Mouse (Mus musculus) cerebellum, adult 2 months (tissue): ENCODE results near the gene Ilk.

Experiments
- CTCF ChIP-seq: fragments of 200-500 bp; IDR thresholded peaks from 2 replicates; pipeline ENCODE4 v1.5.1; 2011; ENCODE audit warnings: low read depth, mild to moderate bottlenecking, control low read depth, low read length, moderate library complexity, borderline replicate concordance; ENCODE audit not compliant: insufficient read depth
- POLR2A ChIP-seq: fragments of 200-500 bp; IDR thresholded peaks from 2 replicates; pipeline ENCODE4 v1.6.1; 2011; ENCODE audit warnings: low read length, control low read depth, borderline replicate concordance; ENCODE audit not compliant: insufficient read depth

DNA sequence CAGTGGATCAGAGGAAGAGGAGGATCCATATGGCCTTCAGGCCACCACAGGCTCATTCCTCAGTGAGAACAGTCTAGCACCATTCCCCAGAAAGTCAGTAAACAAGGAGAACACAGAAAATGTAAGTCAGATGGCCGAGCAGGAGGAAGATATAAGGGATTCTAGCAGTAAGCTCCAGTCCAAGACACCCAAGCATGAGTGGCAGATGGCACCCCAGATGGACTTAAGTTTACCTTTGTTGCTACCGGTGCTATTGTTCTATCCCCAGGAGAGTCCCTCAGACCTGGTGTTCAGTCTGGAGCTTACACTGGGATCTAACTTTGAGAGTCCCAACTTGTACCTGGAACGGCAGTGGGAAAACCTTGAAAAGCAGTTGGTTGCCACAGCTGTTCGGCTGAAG lies 32.6 kb upstream of the Ilk start:
- TF ChIP-seq POLR2A (no peak), CTCF (no peak)
